Mouse (Mus musculus) ES-E14 (cell line): ENCODE results near the gene Kcnk4.

Experiments
- CHD2 ChIP-seq: IDR thresholded peaks from 2 replicates; pipeline ENCODE4 v1.6.1; 2014; ENCODE audit warnings: mild to moderate bottlenecking, low read depth, low read length, inconsistent platforms
- HCFC1 ChIP-seq: IDR thresholded peaks from 2 replicates; pipeline ENCODE4 v1.6.1; 2012; ENCODE audit warnings: low read length, inconsistent platforms, borderline replicate concordance; ENCODE audit not compliant: insufficient read depth
- MAFK ChIP-seq: IDR thresholded peaks from 2 replicates; pipeline ENCODE4 v1.6.1; 2014; ENCODE audit warnings: mild to moderate bottlenecking, low read depth, low read length, inconsistent platforms; ENCODE audit not compliant: insufficient read depth
- ZC3H11A ChIP-seq: IDR thresholded peaks from 2 replicates; pipeline ENCODE4 v1.6.1; 2012; ENCODE audit warnings: low read depth, mild to moderate bottlenecking, inconsistent platforms, low read length, borderline replicate concordance
- ZNF384 ChIP-seq: IDR thresholded peaks from 2 replicates; pipeline ENCODE4 v1.6.1; 2012; ENCODE audit warnings: low read depth, low read length, inconsistent platforms

DNA sequence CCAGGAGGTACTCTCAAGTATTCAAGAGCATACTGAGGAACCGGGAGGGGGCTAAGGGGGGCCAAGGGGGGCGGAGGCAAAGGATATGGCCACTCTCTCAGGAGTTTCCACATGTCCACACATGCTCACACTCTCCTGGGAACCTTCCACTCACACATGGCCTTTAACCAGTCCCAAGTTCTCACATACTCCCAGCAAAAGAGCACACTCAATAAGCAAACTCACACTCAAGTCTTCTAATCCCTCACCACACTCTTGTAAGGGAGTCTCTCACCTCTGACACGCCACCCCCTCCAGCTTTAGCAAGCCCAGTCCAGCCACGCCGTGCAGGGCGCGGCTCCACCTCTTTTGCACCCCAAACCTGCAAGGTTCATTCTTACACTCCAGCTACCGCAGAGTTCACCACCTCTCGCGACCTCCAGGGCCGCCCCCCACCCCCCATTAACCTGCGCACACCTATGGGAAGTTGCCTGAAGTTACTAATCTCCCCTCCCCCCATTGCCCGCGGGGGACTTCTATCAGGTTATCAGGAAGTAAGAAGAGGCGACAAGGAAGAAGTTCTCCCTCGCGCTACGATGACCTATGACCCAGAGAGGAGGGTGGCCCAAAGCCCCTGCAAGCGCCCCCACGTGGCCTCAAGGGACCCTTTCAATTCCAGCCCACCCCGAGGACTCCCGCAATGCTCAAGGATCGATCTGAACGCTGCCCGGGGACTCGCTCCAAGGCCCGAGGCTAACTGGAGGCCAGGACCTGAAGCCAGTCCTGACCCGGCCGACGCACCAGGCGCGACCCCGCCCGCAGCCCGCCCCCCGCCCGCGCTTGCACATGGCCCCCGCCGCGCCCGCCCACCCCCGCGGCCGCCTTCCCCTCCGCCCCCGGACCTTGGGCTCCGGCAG, 13.3 kb downstream of the Kcnk4 start:
- TF ChIP-seq MAFK (no peak), ZC3H11A (no peak), CHD2 (no peak; the same call in 1 of the 2 replicates), ZNF384 (no peak), HCFC1 (no peak)
